Mouse (Mus musculus) myocyte (in vitro differentiated cells): ENCODE data around the gene Sobp.

Experiments used
- CEBPB ChIP-seq: IDR thresholded peaks from 2 replicates; pipeline ENCODE4 v1.6.1; 2011; ENCODE audit warnings: mild to moderate bottlenecking, moderate library complexity; ENCODE audit not compliant: poor library complexity, insufficient read depth, severe bottlenecking
- E2F4 ChIP-seq: IDR thresholded peaks from one replicate; pipeline ENCODE4 v1.6.1; 2011; ENCODE audit warnings: mild to moderate bottlenecking, control low read depth, moderate library complexity; ENCODE audit not compliant: insufficient read depth
- POLR2A ChIP-seq: IDR thresholded peaks from one replicate; pipeline ENCODE4 v1.6.1; 2011; ENCODE audit warnings: low read depth, mild to moderate bottlenecking, control low read depth, moderate library complexity; ENCODE audit not compliant: insufficient read length
- POLR2AphosphoS2 ChIP-seq: IDR thresholded peaks from one replicate; pipeline ENCODE4 v1.6.1; 2011; ENCODE audit warnings: low read depth, control low read depth; ENCODE audit not compliant: insufficient read length
- TCF3 ChIP-seq: IDR thresholded peaks from one replicate; pipeline ENCODE4 v1.6.1; 2011; ENCODE audit warnings: low read depth, control low read depth; ENCODE audit not compliant: insufficient read length

DNA sequence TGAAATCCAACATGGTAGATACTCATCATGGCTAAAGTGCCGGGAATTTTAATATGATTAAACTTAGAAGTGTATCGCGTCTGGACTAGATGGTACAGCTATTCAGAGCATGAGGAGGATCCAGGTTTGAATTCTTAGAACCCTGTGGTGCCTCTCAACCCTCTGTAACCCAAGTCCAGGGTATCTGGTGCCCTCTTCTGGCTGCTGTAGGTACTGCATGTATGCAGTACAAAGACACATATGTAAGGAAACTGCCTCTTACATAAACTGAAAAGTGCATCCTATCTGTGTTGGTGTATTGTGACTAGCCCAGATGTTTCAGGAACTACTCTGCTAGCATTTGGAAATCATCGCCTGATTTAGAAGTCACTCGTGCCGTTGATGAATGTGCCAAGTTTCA, 184.4 kb downstream of the Sobp start:
- TF ChIP-seq POLR2A (no peak), CEBPB (no peak), E2F4 (no peak), POLR2AphosphoS2 (no peak), TCF3 (no peak)
